Mouse (Mus musculus) liver, postnatal 0 days (tissue): Measurements from ENCODE around the gene Dmbt1.

Source experiments
- CTCF ChIP-seq: sonication (generic); IDR thresholded peaks from 2 replicates; pipeline ENCODE4 v1.5.1; 2016; ENCODE audit warnings: antibody characterized with exemption, low read depth
- EP300 ChIP-seq: IDR thresholded peaks from 2 replicates; pipeline ENCODE4 v1.6.1; 2016; ENCODE audit warnings: antibody characterized with exemption, low read depth, mild to moderate bottlenecking

DNA sequence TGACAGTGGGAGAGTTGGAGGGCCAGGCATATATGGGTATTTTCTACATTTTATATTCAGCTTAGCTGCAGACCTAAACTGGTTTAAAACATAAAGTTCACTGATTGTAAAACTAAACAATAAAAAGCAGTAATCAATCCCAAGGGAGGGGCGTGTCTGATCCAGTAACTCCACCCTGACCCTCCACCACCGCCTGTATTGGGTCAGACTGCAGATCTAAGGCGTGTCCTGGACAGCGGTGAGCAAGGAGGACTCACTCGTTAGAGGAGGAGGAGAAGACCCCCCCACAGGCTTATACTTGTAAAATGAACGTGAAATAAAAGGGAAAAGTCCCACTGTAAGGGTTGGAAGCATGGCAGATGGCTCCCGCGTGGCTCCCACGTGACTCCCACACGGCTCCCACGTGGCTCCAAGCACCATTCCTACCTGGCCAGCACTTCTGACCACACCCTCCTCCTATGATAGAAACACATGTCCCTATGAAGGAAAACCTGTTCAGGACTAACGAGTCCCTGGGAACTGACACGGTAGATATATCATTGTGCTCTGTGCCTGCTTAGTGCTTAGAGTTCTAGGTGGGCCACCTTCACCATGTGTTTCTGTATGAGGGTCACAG, 40.6 kb upstream of the Dmbt1 start:
- TF ChIP-seq EP300 (no peak), CTCF (no peak)
